Mouse (Mus musculus): Measurements from ENCODE around the gene Dnah2.

Dnah2 gene

DNA sequence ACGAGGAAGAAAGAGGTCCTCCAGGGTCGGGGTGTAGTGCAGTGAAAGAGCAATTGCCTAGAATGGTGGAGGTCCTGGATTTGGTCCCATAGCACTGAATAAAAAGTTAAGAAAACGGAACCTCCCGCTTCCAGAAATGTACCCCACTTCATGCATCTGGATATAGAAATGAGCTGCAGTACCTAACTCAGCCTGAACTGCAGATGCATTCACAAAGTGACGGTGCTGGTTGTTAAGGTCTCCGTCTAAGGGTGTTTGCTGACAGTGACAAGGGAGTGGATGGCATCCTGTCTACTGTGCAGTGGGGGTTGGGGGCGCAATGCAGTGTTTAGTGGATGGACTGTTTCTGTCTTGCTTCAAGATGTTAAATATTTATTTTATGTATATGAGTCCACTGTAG lies 162.2 kb downstream of the Dnah2 start:
- DNase-seq, result no peak

DNA sequence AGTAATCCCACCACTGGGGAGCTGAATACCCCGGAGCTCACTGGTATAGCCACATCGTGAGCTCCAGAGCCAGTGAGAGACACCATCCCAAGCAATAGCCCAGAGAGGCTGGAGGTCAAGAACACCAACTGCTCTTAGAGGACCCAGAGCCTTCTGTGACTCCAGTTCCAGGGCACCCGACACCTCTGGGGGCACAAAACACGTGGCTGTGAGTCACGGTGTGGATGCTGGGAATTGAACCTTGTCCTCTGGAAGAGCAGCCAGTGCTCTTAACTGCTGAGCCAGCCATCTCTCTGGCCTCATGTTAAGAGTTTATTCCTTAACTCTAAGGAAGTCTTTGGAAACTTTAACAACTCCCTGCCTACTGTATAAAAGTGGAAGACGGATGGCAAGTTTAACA lies 163.9 kb downstream of the Dnah2 start:
- DNase-seq, result no peak

DNA sequence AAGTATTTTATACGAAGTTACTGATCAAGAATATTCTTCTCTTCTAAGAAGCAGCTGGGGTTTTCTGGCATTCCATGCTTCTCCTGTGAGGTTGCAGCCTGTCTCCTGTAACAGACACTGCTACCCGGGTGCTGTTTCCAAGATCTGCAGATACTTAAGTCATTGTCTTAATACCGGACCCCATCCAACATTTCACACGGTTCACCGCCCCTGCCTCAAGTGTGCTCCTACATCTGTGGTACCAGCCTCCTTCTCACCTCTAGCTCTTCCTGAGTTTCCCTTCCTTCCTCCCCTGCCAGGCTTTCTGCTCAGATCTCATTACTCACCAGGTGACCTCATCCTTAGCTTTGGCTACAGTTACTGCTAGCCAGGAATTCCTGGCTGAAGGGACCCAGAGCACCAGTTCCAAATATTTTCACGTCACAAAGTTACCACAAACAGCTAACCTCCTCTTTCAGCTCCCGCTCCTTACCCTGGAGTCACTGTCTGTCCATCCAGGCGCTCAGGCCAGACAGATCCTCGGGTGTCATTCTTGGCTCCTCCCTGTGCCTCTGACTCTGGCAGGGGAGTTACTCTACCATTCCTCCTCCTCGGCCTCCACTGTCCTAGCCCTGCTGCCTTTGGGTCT lies 166.3 kb downstream of the Dnah2 start:
- DNase-seq, result no peak

DNA sequence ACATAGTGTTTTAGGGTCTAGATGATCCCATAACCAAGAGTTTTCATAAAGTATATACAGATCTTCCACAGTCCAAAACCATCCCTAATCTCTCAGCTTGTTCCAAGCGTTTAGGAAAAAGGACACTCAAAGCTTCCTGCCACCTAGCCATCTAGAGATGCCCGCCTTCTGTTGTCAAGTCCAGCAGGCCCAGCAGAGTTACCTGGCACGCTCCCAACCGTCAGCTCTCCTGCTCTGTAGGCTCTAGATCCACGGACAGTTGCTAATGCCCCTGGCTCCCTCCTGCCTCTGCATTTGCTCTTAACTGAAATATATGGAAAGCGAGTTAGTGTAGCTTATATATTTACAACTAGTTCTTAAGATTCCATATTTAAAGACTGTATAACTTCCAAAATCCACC lies 167.6 kb downstream of the Dnah2 start:
- no peak for DNase-seq

DNA sequence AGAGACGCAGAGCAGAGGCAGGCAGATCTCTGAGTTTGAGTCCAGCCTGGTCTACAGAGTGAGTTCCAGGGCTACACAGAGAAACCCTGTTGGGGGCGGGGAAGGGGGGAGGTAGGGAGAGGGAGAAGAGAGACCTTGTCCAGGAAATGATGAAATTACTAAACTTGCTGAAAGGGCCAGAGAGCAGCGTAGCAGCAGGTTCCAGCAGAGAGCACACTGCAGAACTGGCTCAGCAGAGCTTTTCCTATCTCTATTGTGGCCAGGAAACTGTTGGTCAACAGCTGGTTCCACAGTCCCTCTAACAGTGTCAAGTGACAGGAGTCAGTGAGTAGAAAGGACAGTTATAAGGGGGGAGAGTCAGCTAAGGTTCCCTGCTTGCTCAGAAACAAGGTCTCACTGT lies 169.3 kb downstream of the Dnah2 start:
- DNase-seq, result no peak

DNA sequence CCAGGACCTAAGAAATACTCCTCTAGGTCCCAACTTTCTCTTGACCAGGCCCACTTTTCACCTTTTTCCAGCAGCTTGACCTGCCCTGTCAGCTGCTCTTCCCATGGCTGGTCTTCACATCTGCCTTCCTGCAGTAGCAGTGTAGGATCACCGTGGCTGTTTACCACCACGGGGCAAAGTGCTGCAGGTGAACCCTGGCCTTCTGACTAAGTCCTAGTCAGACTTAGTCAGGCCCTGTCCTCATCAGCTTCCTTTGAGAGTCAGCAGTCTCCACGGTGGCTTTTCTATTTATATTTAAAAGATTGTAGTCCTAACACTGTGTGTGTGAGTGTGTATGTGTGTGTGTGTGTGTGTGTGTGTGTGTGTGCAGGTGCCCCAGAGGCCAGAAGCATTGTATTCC lies 171.1 kb downstream of the Dnah2 start:
- DNase-seq, result no peak

DNA sequence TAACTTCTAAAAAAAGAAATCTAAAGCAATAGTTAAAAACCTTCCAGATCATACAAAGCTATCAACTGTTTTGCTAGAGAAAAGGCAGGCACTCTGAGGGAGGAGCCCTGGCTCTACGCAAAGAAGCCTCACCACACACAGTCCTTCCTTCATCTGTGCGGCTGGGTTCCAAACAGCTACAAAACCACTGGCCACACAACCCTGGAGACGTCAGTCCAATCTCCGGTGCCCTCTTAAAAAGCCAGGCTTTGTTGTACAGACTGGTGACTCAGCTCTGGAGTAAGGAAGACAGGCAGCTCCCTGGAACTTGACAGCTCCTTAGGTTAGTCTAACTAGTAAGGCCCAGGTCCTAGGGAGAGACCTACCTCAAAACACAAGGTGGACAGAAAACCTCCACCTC lies 173.3 kb downstream of the Dnah2 start:
- DNase-seq, result no peak

DNA sequence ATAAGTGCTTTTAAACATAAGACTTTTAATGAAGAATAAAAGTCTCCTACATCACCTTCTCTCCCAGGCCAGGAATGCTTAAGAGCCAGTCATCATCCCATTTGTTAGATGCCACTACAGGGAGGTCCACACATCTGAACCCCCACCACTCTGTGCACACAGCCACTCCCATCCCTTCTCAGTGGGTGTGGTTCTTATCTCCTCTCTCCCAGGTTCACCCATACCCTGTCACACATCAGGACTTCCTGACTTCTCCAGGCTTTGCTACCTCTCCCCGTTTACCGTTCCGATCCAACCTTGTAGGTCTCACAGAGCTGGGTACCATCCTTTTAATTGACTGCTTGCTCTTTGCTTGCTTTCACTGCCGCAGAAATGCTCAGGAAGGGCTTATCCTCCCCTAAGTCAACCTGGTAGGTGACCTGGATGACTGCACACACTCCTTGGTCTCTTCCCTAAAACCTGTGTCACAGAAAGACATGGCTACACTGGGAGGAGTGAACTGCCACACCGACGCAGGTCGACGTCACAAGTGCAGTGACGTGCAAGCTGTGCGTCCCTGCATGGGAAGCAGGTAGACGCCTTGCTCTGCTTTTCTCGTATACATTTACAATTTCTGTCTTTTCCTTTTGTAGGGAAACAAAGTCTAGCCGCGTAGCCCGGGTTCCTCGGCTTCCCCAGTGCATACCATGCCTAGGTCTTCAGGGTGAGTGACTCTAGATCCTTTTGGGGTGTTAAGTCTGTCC lies 175.5 kb downstream of the Dnah2 start:
- no peak for DNase-seq

DNA sequence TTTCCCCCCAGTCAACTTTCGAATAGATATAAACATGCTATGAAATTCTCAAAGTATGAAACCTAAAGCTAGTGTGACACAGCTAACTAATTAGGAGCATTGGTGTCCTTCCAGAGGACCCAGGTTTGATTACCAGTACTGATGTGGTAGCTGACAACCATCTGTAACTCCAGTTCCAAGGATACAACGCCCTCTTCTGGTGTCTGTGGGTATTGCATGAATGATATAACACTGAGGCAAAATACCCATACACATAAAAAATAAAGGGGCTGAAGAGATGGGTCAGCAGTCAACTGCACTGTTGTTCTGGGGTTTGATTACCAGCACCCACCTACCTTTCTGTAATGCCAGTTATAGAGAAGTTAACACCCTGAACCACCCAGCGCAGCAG lies 176.1 kb downstream of the Dnah2 start:
- no peak for DNase-seq

DNA sequence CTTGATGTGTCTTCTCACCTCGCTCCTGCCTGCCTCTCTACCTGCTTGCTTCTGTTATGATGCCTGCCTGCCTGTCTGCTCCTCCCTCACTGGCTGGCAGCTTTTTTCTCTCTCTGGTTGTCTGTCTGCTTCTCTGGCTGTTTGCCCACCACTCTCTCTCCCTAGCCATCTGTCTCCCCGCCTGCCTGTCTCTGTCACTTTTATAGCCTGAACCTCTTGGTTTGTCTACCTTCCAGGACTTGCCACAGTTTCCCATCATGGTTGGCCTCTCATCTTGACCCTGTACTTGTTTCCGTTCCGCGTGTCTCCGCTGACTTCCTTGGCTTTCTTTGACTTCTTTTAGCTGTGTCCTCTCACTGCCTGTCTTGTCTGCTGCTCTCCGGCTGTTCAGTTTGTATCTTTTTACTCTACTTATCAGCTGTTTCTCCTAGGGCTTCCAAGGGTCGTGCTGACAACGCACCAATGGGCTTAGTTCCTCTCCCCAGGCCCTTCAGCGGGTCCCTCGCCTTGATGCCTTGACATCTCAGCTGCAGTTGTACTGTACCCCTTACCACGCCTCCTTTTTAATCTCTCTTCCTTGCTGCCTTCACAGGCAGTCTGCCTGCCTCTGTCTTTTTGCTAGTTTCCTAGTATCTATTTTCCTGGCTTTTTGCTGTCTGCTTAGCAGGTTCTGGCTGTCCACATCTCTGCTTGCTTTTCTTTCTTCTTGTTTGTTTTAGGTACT lies 176.7 kb downstream of the Dnah2 start:
- no peak for DNase-seq

DNA sequence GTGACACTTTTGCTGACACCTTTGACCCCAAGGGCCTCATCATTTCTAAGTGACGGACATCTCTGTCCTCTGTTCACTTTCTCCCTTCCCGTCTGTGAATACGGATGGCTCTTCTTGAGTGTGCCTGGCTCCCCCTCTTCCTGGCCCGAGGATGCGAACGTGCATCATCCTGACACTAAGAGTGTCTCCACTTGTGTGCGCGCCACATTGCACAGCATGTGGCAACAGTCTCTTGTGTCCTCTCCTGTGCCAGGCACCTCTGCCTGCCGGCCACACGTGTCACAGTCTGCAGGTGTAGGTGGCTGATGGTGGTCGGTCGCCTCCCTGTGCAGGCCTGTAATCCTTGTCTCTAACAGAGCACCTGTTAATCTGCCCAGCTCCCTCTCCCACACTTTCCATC lies 177.3 kb downstream of the Dnah2 start:
- DNase-seq, result no peak

DNA sequence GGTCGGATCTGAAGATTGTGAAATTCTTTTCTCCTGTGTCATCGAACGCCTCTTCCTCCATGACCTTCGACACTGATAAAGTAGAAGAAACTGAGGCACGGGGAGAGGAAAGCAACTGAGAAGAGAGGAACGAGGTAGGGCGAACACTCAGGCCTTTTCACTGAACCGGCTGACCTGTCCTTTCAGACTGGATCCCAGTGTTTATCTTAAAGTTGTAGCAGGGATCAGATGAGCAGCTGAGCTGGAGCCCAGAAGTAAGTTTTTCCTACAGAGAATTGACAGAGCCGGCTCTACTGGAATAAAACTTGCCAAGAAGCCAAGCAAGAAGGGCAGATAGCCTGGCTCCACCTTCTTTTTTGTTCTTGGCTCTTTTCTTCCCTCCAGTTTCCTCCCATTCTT lies 178.1 kb downstream of the Dnah2 start:
- no peak for DNase-seq
